Mouse (Mus musculus) hindbrain, postnatal 0 days (tissue): ENCODE data around the gene Smoc1. TPM values are rescaled to one million over a fixed set of nuclear protein-coding genes. Genes with fewer than 3 reads are reported as not detected.
A peak's percentile ranks its signal among the peaks of the same experiment; 100 is the strongest.

Source experiments
- ATAC-seq: fragments of 200-750 bp; cut with Nextera tagmentation; 2 replicates; pipeline ENCODE4 v1.8.0; 2017; ENCODE audit warnings: mild to moderate bottlenecking, moderate TSS enrichment, moderate library complexity
- DNase-seq: peaks from one replicate; pipeline ENCODE4 v3.0.0-alpha.2; 2015; ENCODE audit warnings: low spot score
- H3K27ac ChIP-seq: fragments of 300-500 bp; sonication (generic); 2 replicates; pipeline ENCODE4 v1.5.1; 2014; ENCODE audit warnings: mild to moderate bottlenecking
- H3K27me3 ChIP-seq: fragments of 300-500 bp; sonication (generic); 2 replicates; pipeline ENCODE4 v1.6.1; 2014; ENCODE audit warnings: low read length, mixed read lengths; ENCODE audit not compliant: insufficient read depth
- H3K36me3 ChIP-seq: fragments of 300-500 bp; sonication (generic); 2 replicates; pipeline ENCODE4 v1.6.1; 2014; ENCODE audit warnings: low read length, mixed read lengths; ENCODE audit not compliant: insufficient read depth
- H3K4me1 ChIP-seq: fragments of 300-500 bp; sonication (generic); 2 replicates; pipeline ENCODE4 v1.6.1; 2014; ENCODE audit warnings: antibody characterized with exemption, low read length, mixed read lengths; ENCODE audit not compliant: insufficient read depth
- H3K4me2 ChIP-seq: fragments of 300-500 bp; sonication (generic); 2 replicates; pipeline ENCODE4 v1.6.1; 2014; ENCODE audit warnings: low read depth, mild to moderate bottlenecking, low read length, moderate library complexity, mixed read lengths
- H3K4me3 ChIP-seq: fragments of 300-500 bp; sonication (generic); 2 replicates; pipeline ENCODE4 v1.5.1; 2014; ENCODE audit warnings: low read length
- H3K9ac ChIP-seq: fragments of 300-500 bp; sonication (generic); replicated peaks from 2 replicates; pipeline ENCODE4 v1.6.1; 2014; ENCODE audit warnings: mild to moderate bottlenecking, low read length, moderate library complexity, mixed read lengths
- H3K9me3 ChIP-seq: fragments of 300-500 bp; sonication (generic); 2 replicates; pipeline ENCODE4 v1.6.1; 2016; ENCODE audit warnings: low read length, mixed read lengths
- CTCF ChIP-seq: IDR thresholded peaks from 2 replicates; pipeline ENCODE4 v1.5.1; 2016; ENCODE audit warnings: antibody characterized with exemption, control low read depth, low read depth
- WGBS: fragments of 180-500 bp; shearing (Covaris S2); extraction: QIAGEN DNeasy Blood & Tissue Kit; methylation state at CpG from one replicate; pipeline ENCODE4 v1.1.7; 2014; 5-methylcytosine and 5-hydroxymethylcytosine counted together
- polyA plus RNA-seq: library from polyadenylated mRNA; unstranded; fragments of >200 nt; fragmentation: Nextera tagmentation; extraction: Ambion mirVana; gene quantifications from 2 replicates; pipeline ENCODE4 v1.2.1, GENCODE M21; 2015
- total RNA-seq: library from RNA; depleted of rRNA; stranded (reverse); fragments of >200 nt; gene quantifications from 2 replicates; pipeline ENCODE4 v1.2.3, GENCODE M21; 2014

The Smoc1 gene
- total and polyA plus RNA-seq, 2 experiments from 2014 or later: 31.5 to 32.7 TPM

DNA sequence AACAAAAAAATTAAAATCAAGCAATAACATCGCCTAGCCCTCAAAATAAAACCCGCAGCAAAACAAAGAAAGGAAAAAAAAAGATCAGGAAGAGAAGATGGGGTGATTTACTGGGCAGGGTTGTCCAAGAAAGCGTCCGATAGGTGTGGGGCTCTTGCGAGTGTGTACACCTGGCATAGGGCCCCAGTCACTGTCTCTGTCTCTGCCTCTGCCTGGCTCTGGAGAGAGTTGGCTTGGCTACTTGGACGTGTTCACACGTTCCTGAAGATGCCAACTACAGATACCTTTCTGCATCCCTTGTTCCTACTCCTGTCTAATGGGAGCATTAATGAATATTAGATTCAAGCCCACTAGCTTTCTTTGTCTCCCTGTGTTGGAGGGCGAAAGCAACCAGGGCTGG is 140.0 kb downstream of the Smoc1 start:
- no peaks in the 10 kb centered on the region; the same call in 1 of the 2 replicates for H3K36me3 ChIP-seq
- no peaks in the 10 kb centered on the region for H3K9me3 ChIP-seq
- H3K4me2 ChIP-seq: no peak overlapping the region
- no peak overlapping the region for H3K4me3 ChIP-seq
- no peak for TF ChIP-seq CTCF
- ATAC-seq: no peak
- 0 out of 2 replicates have a peak, but pooled peaks cover 11% of the 10 kb centered on the region for H3K4me1 ChIP-seq
- 0 out of 2 replicates have a peak overlapping the region, but pooled peaks have one; percentile 5 for H3K9ac ChIP-seq
- WGBS: 61% methylated on average over 8 of the region's 8 CpGs
- DNase-seq: no peak
- H3K27me3 ChIP-seq: no peaks in the 10 kb centered on the region
- H3K27ac ChIP-seq: peak overlapping the region; percentile 26; the same call in 1 of the 2 replicates

DNA sequence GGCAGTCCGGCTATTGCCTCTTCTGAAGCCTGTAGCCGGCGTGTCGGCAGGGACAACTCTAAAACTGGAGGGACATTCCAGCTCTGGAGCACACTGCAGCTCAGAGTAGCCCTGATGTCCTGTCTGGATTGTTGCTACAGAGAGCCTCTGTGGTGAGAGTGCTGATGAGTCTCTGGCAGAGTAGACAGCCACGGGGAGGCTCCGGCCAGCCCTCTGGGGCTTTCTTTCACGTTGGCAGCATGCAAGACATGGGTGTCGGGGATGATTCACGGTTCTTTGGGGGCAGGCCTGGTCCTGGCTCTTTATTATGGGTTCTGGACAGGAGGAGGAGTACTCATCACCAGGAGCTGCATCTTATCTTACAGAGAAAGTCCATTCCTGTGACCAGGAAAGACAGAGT is 140.5 kb downstream of the Smoc1 start:
- no peak overlapping the region for H3K4me2 ChIP-seq
- DNase-seq (peak; percentile 21), ATAC-seq (peak; percentile 61)
- no peaks in the 10 kb centered on the region for H3K9me3 ChIP-seq
- no peaks in the 10 kb centered on the region for H3K27me3 ChIP-seq
- no peaks in the 10 kb centered on the region; the same call in 1 of the 2 replicates for H3K36me3 ChIP-seq
- 0 out of 2 replicates have a peak overlapping the region, but pooled peaks have one; percentile 5 for H3K9ac ChIP-seq
- H3K4me1 ChIP-seq: 0 out of 2 replicates have a peak, but pooled peaks cover 11% of the 10 kb centered on the region
- no peak for TF ChIP-seq CTCF
- peak overlapping the region; percentile 26; the same call in 1 of the 2 replicates for H3K27ac ChIP-seq
- H3K4me3 ChIP-seq: no peak overlapping the region
- WGBS: 58% methylated on average over 9 of the region's 9 CpGs

DNA sequence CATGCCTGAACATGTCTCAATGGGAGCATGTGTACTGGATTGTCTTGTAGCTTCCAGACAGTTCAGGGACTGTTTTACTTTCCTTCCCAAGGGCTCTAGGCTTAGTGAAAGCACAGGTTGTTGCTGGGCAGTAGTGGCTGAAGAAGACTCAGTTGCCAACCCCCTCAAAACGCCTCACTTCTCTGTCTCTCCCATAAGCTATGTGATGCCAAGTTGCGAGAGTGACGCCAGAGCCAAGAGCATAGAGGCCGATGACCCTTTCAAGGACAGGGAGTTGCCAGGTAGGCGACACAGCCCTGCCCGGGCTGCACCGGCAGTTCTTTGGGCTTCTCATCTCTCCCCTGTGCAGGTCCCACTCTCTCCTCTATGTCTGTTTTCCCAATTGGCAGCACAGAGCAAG is 141.4 kb downstream of the Smoc1 start:
- no peak overlapping the region for H3K4me2 ChIP-seq
- 94% methylated on average over 7 of the region's 7 CpGs for WGBS
- DNase-seq: no peak
- H3K4me3 ChIP-seq: no peak overlapping the region
- H3K9me3 ChIP-seq: no peaks in the 10 kb centered on the region
- no peaks in the 10 kb centered on the region; the same call in 1 of the 2 replicates for H3K36me3 ChIP-seq
- 0 out of 2 replicates have a peak, but pooled peaks cover 11% of the 10 kb centered on the region for H3K4me1 ChIP-seq
- H3K27me3 ChIP-seq: no peaks in the 10 kb centered on the region
- H3K27ac ChIP-seq: no peak overlapping the region
- no peak overlapping the region for H3K9ac ChIP-seq
- TF ChIP-seq CTCF: no peak
- ATAC-seq: no peak

DNA sequence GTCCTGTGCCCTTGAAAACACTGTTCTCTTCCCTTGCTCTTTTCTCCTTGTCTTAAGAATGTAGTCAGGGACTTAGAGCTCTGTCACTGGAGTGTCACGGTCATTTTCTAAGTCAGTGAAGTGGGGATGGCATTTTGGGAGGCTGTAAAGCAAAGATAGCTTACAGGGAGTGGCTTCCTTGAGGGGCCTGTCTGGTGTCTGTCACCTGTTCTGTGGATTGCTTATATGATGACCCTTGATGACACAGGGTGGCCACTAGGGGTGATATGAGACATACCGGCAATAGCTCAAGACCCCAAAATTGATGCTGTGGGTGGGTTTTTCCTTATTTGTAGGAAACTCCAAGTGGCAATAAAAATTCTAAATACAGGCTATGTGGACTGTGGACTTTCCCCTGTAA is 141.9 kb downstream of the Smoc1 start:
- peak; percentile 50 for TF ChIP-seq CTCF
- Histone ChIP-seq H3K9ac (no peak overlapping the region), H3K4me1 (0 out of 2 replicates have a peak, but pooled peaks cover 11% of the 10 kb centered on the region), H3K9me3 (no peaks in the 10 kb centered on the region), H3K4me3 (no peak overlapping the region), H3K4me2 (no peak overlapping the region), H3K36me3 (no peaks in the 10 kb centered on the region; the same call in 1 of the 2 replicates), H3K27me3 (no peaks in the 10 kb centered on the region), H3K27ac (no peak overlapping the region)
- WGBS: 83% methylated on average over 2 of the region's 2 CpGs
- no peak for DNase-seq
- no peak for ATAC-seq

DNA sequence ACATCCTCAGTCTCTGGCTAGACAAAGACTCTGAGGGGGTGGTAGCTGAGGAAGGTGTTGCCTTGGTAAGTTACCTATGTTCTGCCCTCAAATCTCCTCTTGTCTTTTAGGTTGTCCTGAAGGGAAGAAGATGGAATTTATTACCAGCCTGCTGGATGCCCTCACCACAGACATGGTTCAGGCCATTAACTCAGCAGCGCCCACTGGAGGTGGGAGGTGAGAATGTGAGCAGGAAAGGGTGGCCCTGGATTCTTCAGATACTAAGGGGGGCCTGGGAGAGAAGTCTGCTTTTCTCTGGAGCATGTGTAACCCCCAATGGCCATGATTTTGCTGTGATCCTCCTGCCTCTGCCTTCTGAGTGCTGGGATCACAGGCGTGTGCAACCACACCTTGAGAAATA is 143.5 kb downstream of the Smoc1 start:
- H3K9ac ChIP-seq: no peak overlapping the region
- H3K27me3 ChIP-seq: no peaks in the 10 kb centered on the region
- H3K4me3 ChIP-seq: no peak overlapping the region
- no peaks in the 10 kb centered on the region; the same call in 1 of the 2 replicates for H3K36me3 ChIP-seq
- peak; percentile 55 for TF ChIP-seq CTCF
- H3K9me3 ChIP-seq: no peaks in the 10 kb centered on the region
- H3K4me2 ChIP-seq: no peak overlapping the region
- no peak for DNase-seq
- ATAC-seq: no peak
- 0 out of 2 replicates have a peak, but pooled peaks cover 11% of the 10 kb centered on the region for H3K4me1 ChIP-seq
- no peak overlapping the region for H3K27ac ChIP-seq
- 75% methylated on average over 2 of the region's 2 CpGs for WGBS

DNA sequence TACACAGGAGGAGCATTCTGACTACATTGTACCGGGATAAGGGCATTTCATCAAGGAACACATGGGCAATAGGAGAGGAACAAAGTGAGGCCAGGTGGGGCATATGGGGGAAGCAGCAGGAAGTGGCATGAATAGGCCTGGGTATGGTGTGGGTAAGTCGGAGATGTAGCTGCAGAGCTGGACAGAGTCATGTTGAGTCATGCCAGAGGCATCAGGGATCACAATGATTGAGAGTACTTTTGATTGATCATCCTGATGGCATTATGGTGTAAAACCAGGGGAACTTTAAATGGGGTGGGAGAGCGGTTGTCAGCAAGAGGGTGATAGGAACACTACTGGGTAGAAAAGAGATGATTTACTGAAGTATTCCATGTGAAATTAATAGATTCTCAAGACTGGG is 146.4 kb downstream of the Smoc1 start:
- H3K4me3 ChIP-seq: no peak overlapping the region
- H3K9ac ChIP-seq: no peak overlapping the region
- WGBS: 83% methylated on average over 3 of the region's 3 CpGs
- H3K4me1 ChIP-seq: no peaks in the 10 kb centered on the region
- ATAC-seq (no peak), DNase-seq (no peak)
- no peaks in the 10 kb centered on the region; the same call in 1 of the 2 replicates for H3K36me3 ChIP-seq
- no peak for TF ChIP-seq CTCF
- H3K27me3 ChIP-seq: no peaks in the 10 kb centered on the region
- H3K9me3 ChIP-seq: no peaks in the 10 kb centered on the region
- H3K4me2 ChIP-seq: no peak overlapping the region
- H3K27ac ChIP-seq: no peak overlapping the region

DNA sequence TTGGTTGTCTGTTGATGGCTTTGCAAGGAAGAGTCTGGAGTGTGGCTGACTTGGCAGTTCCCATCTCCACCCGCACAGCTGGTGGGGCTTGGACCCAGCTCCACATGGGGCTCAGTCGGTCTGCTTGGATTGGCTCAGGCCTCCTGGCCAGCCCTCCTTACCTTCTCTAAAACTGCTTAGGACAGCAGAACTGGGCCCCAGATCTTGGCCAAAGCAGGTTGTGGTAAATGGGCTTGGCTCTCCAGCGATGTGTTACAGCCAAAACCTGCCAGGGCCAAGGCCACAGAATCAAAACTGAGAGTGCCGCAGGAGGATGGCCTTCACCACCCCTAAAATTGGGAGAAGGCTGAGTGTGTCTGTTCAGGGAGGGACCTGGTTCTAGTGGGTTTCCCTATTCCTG is 147.3 kb downstream of the Smoc1 start:
- TF ChIP-seq CTCF: no peak
- no peak overlapping the region for H3K4me2 ChIP-seq
- ATAC-seq: no peak
- no peak overlapping the region for H3K9ac ChIP-seq
- no peaks in the 10 kb centered on the region for H3K9me3 ChIP-seq
- H3K4me1 ChIP-seq: no peaks in the 10 kb centered on the region
- no peak for DNase-seq
- H3K36me3 ChIP-seq: no peaks in the 10 kb centered on the region; the same call in 1 of the 2 replicates
- WGBS: 85% methylated on average over 4 of the region's 4 CpGs
- H3K4me3 ChIP-seq: no peak overlapping the region
- no peaks in the 10 kb centered on the region for H3K27me3 ChIP-seq
- H3K27ac ChIP-seq: no peak overlapping the region
